In the genomic region with DNA sequence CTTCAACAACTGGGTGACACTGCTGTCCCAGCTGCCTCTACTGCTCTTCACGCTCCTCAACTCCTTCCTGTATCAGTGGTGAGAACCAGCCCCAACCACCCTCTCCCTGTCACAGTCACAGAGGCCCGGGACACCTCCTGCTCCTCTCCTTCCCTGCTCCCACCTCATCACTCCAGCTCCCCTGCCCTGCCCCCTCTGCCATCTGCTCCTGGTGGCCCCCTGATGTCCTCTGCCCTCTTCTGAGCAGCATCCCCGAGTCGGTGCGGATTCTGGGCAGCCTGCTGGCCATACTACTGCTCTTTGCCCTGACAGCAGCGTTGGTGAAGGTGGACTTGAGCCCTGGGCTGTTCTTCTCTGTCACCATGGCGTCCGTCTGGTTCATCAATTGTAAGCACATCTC, we compare ENCODE assay signal across 19 mouse cellular contexts. TPM values are rescaled to one million over a fixed set of nuclear protein-coding genes. Genes with fewer than 3 reads are reported as not detected.
DNase-seq lines count a peak whose midpoint lies in the region; TF ChIP-seq lines count a peak whose summit lies in the region.
"Had no signal": no experiment of that assay in that cellular context is flagged by ENCODE, and none has a peak within 500 bp of the region (broad histone marks: within the 10 kb centered on the region; RNA-seq: fewer than 3 reads in every experiment).

No protein-coding gene starts in this region.

- H3K4me3 ChIP-seq in gastrocnemius, adult 2 months = no peak overlapping the region
- H3K4me3 ChIP-seq: embryonic facial prominence, embryonic 13.5 days; embryonic facial prominence, embryonic 15.5 days; erythroblast, embryonic 14.5 days; forebrain, embryonic 10.5 days; forebrain, embryonic 12.5 days had no signal

- TF ChIP-seq CTCF in gastrocnemius, adult 2 months (IDR thresholded peaks at IDR 0.05) = no peak

- DNase-seq in cerebellum, adult 9-10 months = peak; percentile 40
- no peak for DNase-seq in cerebellum, postnatal 4 days (ENCODE audit: low spot score in 2 of 2)
- DNase-seq in cerebellum, postnatal 14 days = peak; percentile 44 to 46
- no peak for DNase-seq in cerebellum, adult 9-11 months
- peak; percentile 14 for DNase-seq in gastrocnemius, adult 2 months
- DNase-seq in gastrocnemius, adult 18-20 months (ENCODE audit: low spot score) = no peak
- peak; percentile 47 for DNase-seq in left cerebral cortex, postnatal 4 days
- no peak for DNase-seq in left cerebral cortex, adult 11 months (ENCODE audit: low spot score)
- DNase-seq: adrenal gland, adult 2 months; adrenal gland, postnatal 10 days; adrenal gland, postnatal 25 days; cerebellum, adult 8-10 months; embryo, embryonic 11 days had no signal

- H3K27ac ChIP-seq in gastrocnemius, adult 2 months = no peak overlapping the region
- H3K27ac ChIP-seq: embryonic facial prominence, embryonic 13.5 days; embryonic facial prominence, embryonic 15.5 days; forebrain, embryonic 10.5 days; forebrain, embryonic 12.5 days had no signal

- intact Hi-C loops in gastrocnemius, adult 2 months (cut with DNase I) = no loop called here
- intact Hi-C loops in left cerebral cortex, postnatal 4 days (cut with DNase I) = no loop called here

RNA-seq across cellular contexts. Expression of gene Slc29a2, which starts 2.5 kb away (rescaled TPM):
- total RNA-seq in gastrocnemius, adult 2 months (2021) = 1 to 10 TPM; 6.0 to 8.6 TPM
- 1 to 10 TPM; 4.1 to 5.3 TPM for total RNA-seq in gastrocnemius, adult 18-20 months (2021)
- total RNA-seq in left cerebral cortex, postnatal 4 days (2021) = 10 to 100 TPM; 29.5 to 32.1 TPM

RNA-seq across cellular contexts. Expression of gene B4gat1, which starts 12.5 kb away (rescaled TPM):
- total RNA-seq in gastrocnemius, adult 2 months (2021) = 10 to 100 TPM; 20.0 to 22.4 TPM
- total RNA-seq in gastrocnemius, adult 18-20 months (2021) = 10 to 100 TPM; 18.7 to 23.2 TPM
- total RNA-seq in left cerebral cortex, postnatal 4 days (2021) = 10 to 100 TPM; 64.1 to 76.4 TPM

RNA-seq across cellular contexts. Expression of gene AC124502.3, which starts 12.6 kb away (rescaled TPM):
- under 1 TPM; 0.46 to 0.59 TPM for total RNA-seq in gastrocnemius, adult 2 months (2021)
- total RNA-seq in gastrocnemius, adult 18-20 months (2021) = 1 to 10 TPM in 1 of 2 experiments, under 1 TPM in 1; 0.50 to 1.2 TPM
- 1 to 10 TPM; 5.3 to 5.5 TPM for total RNA-seq in left cerebral cortex, postnatal 4 days (2021)
- total RNA-seq: common myeloid progenitor, adult 5-6 weeks had no signal

RNA-seq across cellular contexts. Expression of gene Brms1, which starts 15.0 kb away (rescaled TPM):
- total RNA-seq in gastrocnemius, adult 2 months (2021) = 10 to 100 TPM; 14.7 to 15.1 TPM
- total RNA-seq in gastrocnemius, adult 18-20 months (2021) = 10 to 100 TPM; 14.8 to 15.3 TPM
- 10 to 100 TPM; 14.5 to 15.5 TPM for total RNA-seq in left cerebral cortex, postnatal 4 days (2021)

RNA-seq across cellular contexts. Expression of gene Rin1, which starts 24.2 kb away (rescaled TPM):
- total RNA-seq in gastrocnemius, adult 2 months (2021) = 1 to 10 TPM in 1 of 2 experiments, under 1 TPM in 1; 0.99 to 1.3 TPM
- total RNA-seq in gastrocnemius, adult 18-20 months (2021) = 1 to 10 TPM in 1 of 2 experiments, under 1 TPM in 1; 0.71 to 1.2 TPM
- 1 to 10 TPM; 3.9 to 7.1 TPM for total RNA-seq in left cerebral cortex, postnatal 4 days (2021)

Comparison
In these comparisons a context has a peak if more than half of its experiments do, and no peak if none do; other contexts are left out.
1. DNase-seq: peak in cerebellum, adult 9-10 months (single experiment), cerebellum, postnatal 14 days (2 of 2), gastrocnemius, adult 2 months (single experiment) and left cerebral cortex, postnatal 4 days (single experiment); none in cerebellum, postnatal 4 days (0 of 2), cerebellum, adult 9-11 months (single experiment), gastrocnemius, adult 18-20 months (single experiment) and left cerebral cortex, adult 11 months (single experiment).